Mouse (Mus musculus) erythroblast, embryonic 14.5 days (primary cell): ENCODE results near the gene Sctr. TPM values are rescaled to one million over a fixed set of nuclear protein-coding genes. Genes with fewer than 3 reads are reported as not detected.

Experiments
- H3K27me3 ChIP-seq: 2 replicates; pipeline ENCODE4 v1.6.1; 2012; ENCODE audit warnings: inconsistent platforms; ENCODE audit not compliant: control insufficient read depth
- H3K36me3 ChIP-seq: 2 replicates; pipeline ENCODE4 v1.6.1; 2012; ENCODE audit warnings: mild to moderate bottlenecking, inconsistent platforms; ENCODE audit not compliant: control insufficient read depth
- H3K4me1 ChIP-seq: 2 replicates; pipeline ENCODE4 v1.6.1; 2012; ENCODE audit warnings: inconsistent platforms; ENCODE audit not compliant: control insufficient read depth
- H3K4me3 ChIP-seq: replicated peaks from 2 replicates; pipeline ENCODE3; 2012; ENCODE audit warnings: moderate library complexity, mild to moderate bottlenecking, inconsistent platforms
- H3K9me3 ChIP-seq: 2 replicates; pipeline ENCODE4 v1.6.1; 2012; ENCODE audit warnings: low read length, inconsistent platforms, mixed read lengths; ENCODE audit not compliant: control insufficient read depth
- GATA1 ChIP-seq: IDR thresholded peaks from 2 replicates; pipeline ENCODE4 v1.6.1; 2012; ENCODE audit warnings: low read length, inconsistent platforms, mixed read lengths
- TAL1 ChIP-seq: IDR thresholded peaks from 3 replicates; pipeline ENCODE4 v1.6.1; 2012; ENCODE audit warnings: low read length, inconsistent platforms, mixed read lengths
- polyA plus RNA-seq: library from polyadenylated mRNA; stranded (reverse); fragments of >175 nt; gene quantifications from 2 replicates; pipeline ENCODE4 v1.2.3, GENCODE M21; 2012

Sctr gene
- polyA plus RNA-seq = not detected in 2 replicates

- no peaks in the 10 kb centered on the region for H3K9me3 ChIP-seq
- TF ChIP-seq GATA1 = no peak
- TF ChIP-seq TAL1 = no peak
- H3K4me1 ChIP-seq = no peaks in the 10 kb centered on the region
- H3K27me3 ChIP-seq = peaks cover 40% of the 10 kb centered on the region
- H3K36me3 ChIP-seq = no peaks in the 10 kb centered on the region
- H3K4me3 ChIP-seq = no peak within 1 kb of the TSS
Measured at GRCm38 (mm10) chr1:120006844-120007790, at the start of gene Sctr. Sctr (plus strand) TSS chr1:120006894.

GRCm38 (mm10) chr1:119957716-119958222 is 48.9 kb upstream of the Sctr start:
- TF ChIP-seq GATA1 (no peak), TAL1 (no peak)
- H3K4me1 ChIP-seq = no peaks in the 10 kb centered on the region
- H3K27me3 ChIP-seq = no peaks in the 10 kb centered on the region
- no peak overlapping the region for H3K4me3 ChIP-seq
- H3K36me3 ChIP-seq = no peaks in the 10 kb centered on the region
- no peaks in the 10 kb centered on the region for H3K9me3 ChIP-seq

- no peak for TF ChIP-seq GATA1
- TF ChIP-seq TAL1 = no peak
- no peak overlapping the region for H3K4me3 ChIP-seq
- no peaks in the 10 kb centered on the region for H3K9me3 ChIP-seq
- H3K36me3 ChIP-seq = no peaks in the 10 kb centered on the region
- H3K27me3 ChIP-seq = no peaks in the 10 kb centered on the region
- no peaks in the 10 kb centered on the region for H3K4me1 ChIP-seq
Measured at GRCm38 (mm10) chr1:119959464-119959863, 47.2 kb upstream of the Sctr start.

GRCm38 (mm10) chr1:119959920-119960319 is 46.8 kb upstream of the Sctr start:
- Histone ChIP-seq H3K36me3 (no peaks in the 10 kb centered on the region), H3K4me3 (no peak overlapping the region)

DNA sequence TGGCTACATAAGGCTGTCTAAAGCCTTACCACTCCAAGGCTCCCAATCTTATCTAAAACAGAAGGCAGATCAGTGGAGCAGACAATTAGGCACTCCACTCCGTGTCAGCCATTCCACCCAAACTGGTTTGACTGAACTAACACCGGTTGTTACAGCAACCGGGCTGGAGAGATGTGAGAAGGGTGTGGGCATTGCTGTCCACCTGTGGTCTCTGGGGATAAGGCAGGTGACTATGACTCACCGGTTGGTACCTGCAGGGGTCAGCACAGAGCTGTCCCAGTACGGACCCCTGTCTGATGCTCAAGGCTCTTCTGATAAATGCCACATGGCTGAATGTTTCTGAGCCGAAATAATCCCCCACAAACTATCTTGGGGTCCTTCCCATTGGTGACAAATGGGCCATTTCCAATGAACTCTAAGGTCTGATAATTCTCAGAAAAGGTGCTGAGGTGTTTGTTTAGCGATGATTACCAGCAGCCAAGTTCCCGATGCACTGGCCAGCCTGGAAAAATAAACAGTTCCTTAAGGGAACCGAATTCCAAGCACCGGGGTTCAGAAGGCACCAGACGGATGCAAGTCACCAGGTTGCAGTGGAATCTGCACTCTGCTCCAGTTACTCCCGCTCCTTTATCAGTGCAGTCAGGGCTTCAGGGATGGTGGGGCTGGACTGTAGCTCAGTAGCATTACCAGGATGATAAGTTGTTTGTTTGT is 40.7 kb upstream of the Sctr start:
- no peaks in the 10 kb centered on the region for H3K4me1 ChIP-seq
- H3K27me3 ChIP-seq = no peaks in the 10 kb centered on the region
- no peak for TF ChIP-seq GATA1
- TF ChIP-seq TAL1 = no peak
- H3K4me3 ChIP-seq = no peak overlapping the region
- H3K9me3 ChIP-seq = no peaks in the 10 kb centered on the region
- H3K36me3 ChIP-seq = no peaks in the 10 kb centered on the region

More at GRCm38 (mm10) chr1:119959920-119960319, 46.8 kb upstream of the Sctr start:
- Histone ChIP-seq H3K9me3 (no peaks in the 10 kb centered on the region), H3K27me3 (no peaks in the 10 kb centered on the region), H3K4me1 (no peaks in the 10 kb centered on the region)
- TF ChIP-seq GATA1 (no peak), TAL1 (no peak)

- Histone ChIP-seq H3K4me1 (peaks cover 2% of the 10 kb centered on the region; the same call in 1 of the 2 replicates), H3K4me3 (no peak overlapping the region)
- no peak for TF ChIP-seq GATA1
- no peak for TF ChIP-seq TAL1
Measured at GRCm38 (mm10) chr1:119973117-119973516, 33.6 kb upstream of the Sctr start.

GRCm38 (mm10) chr1:119975141-119975540 is 31.6 kb upstream of the Sctr start:
- no peaks in the 10 kb centered on the region for H3K9me3 ChIP-seq
- H3K36me3 ChIP-seq = no peaks in the 10 kb centered on the region
- H3K27me3 ChIP-seq = no peaks in the 10 kb centered on the region
- TF ChIP-seq TAL1 (no peak), GATA1 (no peak)
- no peak overlapping the region for H3K4me3 ChIP-seq
- H3K4me1 ChIP-seq = peaks cover 2% of the 10 kb centered on the region; the same call in 1 of the 2 replicates

More at GRCm38 (mm10) chr1:119973117-119973516, 33.6 kb upstream of the Sctr start:
- no peaks in the 10 kb centered on the region for H3K36me3 ChIP-seq
- H3K9me3 ChIP-seq = no peaks in the 10 kb centered on the region
- H3K27me3 ChIP-seq = no peaks in the 10 kb centered on the region

DNA sequence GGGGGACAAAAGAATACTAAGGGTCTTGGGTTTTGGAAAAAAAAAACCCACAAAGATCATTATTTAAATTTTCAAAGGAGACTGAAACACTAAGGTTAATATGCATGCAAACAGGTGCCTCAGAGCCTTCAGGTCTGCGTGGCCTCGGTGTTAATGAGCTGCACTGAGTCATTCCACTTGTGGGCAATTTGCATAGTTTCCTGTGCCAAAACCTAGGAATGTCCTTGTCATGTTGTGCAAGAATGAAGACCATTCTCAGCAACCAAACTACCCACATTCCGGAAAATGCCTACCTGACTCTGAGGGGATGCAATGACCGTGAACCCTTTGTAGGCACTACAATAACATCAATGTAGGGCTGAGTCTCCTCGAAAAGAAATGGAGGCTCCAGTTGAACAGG is 20.1 kb upstream of the Sctr start:
- TF ChIP-seq TAL1 (no peak), GATA1 (no peak)
- Histone ChIP-seq H3K4me1 (no peaks in the 10 kb centered on the region), H3K9me3 (no peaks in the 10 kb centered on the region), H3K4me3 (no peak overlapping the region), H3K27me3 (no peaks in the 10 kb centered on the region), H3K36me3 (no peaks in the 10 kb centered on the region)
